Mouse (Mus musculus) megakaryocyte, embryonic 14.5 days (primary cell): ENCODE data around the gene Atp1a2. TPM values are rescaled to one million over a fixed set of nuclear protein-coding genes. Genes with fewer than 3 reads are reported as not detected.

Source experiments
- H3K27me3 ChIP-seq: replicated peaks from 2 replicates; pipeline ENCODE3; 2012; ENCODE audit warnings: inconsistent platforms
- H3K36me3 ChIP-seq: replicated peaks from 2 replicates; pipeline ENCODE3; 2012; ENCODE audit warnings: low read length, inconsistent platforms, mixed read lengths
- H3K4me1 ChIP-seq: 2 replicates; pipeline ENCODE4 v1.6.1; 2012; ENCODE audit warnings: inconsistent platforms
- H3K4me3 ChIP-seq: replicated peaks from 2 replicates; pipeline ENCODE3; 2012; ENCODE audit warnings: moderate library complexity, mild to moderate bottlenecking, inconsistent platforms
- H3K9me3 ChIP-seq: 2 replicates; pipeline ENCODE4 v1.6.1; 2012; ENCODE audit warnings: inconsistent platforms
- FLI1 ChIP-seq: IDR thresholded peaks from 2 replicates; pipeline ENCODE4 v1.6.1; 2012; ENCODE audit warnings: low read length, inconsistent platforms, mixed read lengths
- GATA1 ChIP-seq: IDR thresholded peaks from 3 replicates; pipeline ENCODE4 v1.6.1; 2012; ENCODE audit warnings: mixed read lengths, low read length, inconsistent platforms, borderline replicate concordance
- polyA plus RNA-seq: library from polyadenylated mRNA; stranded (reverse); fragments of >175 nt; gene quantifications from 2 replicates; pipeline ENCODE4 v1.2.3, GENCODE M21; 2012; ENCODE audit warnings: low replicate concordance; ENCODE audit not compliant: insufficient read depth

Gene Atp1a2
- polyA plus RNA-seq, 1 experiment = 0.03 TPM

DNA sequence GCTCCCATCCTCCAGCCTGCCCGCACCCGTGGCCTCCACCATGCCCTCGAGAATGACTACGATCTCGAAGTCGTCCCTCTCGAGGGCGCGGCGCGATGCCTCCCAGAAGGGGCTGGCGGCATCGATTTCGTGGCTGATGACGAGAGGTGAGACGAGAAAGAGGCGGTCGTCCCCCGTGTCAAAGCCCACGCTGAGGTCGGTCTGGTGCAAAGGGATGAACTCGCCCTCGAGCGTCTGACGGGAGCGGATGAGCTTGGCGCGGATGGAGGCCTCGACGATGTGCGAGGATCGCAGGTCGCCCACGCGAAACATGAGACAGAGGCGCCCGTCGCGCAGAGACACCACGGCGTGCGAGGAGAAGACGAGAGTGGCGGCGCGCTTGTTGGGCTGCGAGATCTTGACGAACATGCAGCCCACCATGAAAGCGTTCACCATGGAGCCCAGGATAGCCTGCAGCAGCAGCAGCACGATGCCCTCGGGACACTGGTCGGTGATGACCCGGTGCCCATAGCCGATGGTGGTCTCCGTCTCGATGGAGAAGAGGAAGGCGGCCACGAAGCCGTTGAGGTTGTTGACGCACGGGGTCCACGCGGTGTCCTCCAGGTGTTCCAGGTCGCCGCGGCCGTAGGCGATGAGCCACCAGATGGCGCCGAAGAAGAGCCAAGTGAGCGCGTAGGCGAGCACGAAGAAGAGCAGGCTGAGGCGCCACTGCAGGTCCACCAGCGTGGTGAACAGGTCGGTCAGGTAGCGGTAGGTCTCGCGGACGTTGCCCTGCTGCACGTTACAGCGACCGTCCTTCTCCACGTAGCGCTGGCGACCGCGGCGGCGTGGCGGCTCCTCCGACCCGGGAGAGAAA lies 28.0 kb upstream of the Atp1a2 start:
- no peak for TF ChIP-seq FLI1
- TF ChIP-seq GATA1 = no peak
- Histone ChIP-seq H3K27me3 (peaks cover 65% of the 10 kb centered on the region), H3K9me3 (peaks cover 4% of the 10 kb centered on the region), H3K4me3 (peak overlapping the region; percentile 92), H3K4me1 (peaks cover 17% of the 10 kb centered on the region), H3K36me3 (peaks cover 11% of the 10 kb centered on the region)

DNA sequence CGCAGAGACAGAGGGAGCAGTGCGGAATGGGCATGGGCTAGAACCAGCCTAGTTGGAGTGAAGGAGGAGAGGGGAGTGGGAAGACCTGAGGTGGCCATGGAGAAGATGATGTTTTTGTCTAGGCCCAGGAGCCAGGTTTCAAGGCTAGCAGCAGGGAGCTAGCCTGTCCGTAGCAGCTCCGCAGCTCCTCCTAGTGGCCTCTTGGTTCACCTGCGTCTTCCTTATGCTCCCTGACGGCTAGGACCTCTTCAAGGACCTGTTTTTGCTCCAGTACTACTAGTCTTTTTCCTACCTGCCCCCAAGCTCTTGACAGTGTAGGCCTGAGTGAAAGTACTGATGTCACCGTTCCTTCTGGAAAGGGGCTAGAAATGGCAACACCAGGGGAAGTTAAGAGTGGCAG lies 26.9 kb upstream of the Atp1a2 start:
- H3K36me3 ChIP-seq = peaks cover 22% of the 10 kb centered on the region
- peaks cover 58% of the 10 kb centered on the region for H3K27me3 ChIP-seq
- no peak for TF ChIP-seq FLI1
- no peak for TF ChIP-seq GATA1
- peaks cover 4% of the 10 kb centered on the region for H3K9me3 ChIP-seq
- peaks cover 17% of the 10 kb centered on the region for H3K4me1 ChIP-seq
- H3K4me3 ChIP-seq = no peak overlapping the region

DNA sequence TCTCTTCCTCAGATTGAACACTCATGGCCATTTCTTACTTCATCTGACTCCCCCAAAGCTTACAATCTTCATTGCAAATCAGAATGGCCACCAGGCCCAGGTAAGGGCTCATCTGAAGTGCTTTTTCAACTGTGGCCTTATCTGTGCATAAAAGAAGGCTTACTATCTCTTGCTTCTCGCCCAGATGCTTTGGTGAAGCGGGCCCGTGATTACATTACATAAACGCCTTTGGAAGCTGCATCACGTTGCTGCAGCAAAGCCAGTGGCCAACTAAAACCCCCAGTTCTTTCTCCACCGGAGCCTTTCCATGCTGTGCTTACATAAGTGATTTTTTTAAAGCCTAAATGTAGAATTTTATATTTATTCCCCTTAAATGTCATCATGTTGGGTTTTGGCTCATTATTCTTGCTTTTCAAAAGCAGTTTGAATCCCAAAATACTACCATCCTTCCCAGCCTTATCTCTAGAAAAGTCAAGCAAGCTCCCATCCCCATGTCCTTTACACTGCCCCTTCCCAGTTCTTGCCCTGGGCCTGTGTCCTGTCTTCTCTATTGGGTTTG lies 26.0 kb upstream of the Atp1a2 start:
- Histone ChIP-seq H3K4me3 (no peak overlapping the region), H3K27me3 (peaks cover 49% of the 10 kb centered on the region), H3K4me1 (peaks cover 14% of the 10 kb centered on the region), H3K36me3 (peaks cover 30% of the 10 kb centered on the region), H3K9me3 (peaks cover 4% of the 10 kb centered on the region)
- TF ChIP-seq GATA1 = no peak
- TF ChIP-seq FLI1 = no peak

DNA sequence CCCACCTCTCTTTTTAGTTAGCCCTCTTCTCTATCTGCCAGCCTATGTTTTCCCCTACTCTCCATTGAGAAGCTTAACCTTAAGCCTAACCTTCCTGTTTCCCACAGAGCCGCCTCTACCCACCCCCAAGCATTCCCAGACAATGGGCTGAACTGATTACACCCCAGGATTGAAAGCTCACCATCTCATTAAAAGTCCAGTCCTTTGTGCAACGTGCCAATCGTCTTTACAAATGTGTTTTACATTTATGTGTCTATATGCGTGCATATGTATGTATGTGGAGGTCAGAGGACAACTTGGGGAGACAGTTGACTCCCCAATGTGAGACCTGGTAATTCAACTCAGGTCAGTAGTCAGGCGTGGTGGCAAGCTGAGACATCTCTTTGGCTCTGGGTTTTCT lies 25.4 kb upstream of the Atp1a2 start:
- no peak for TF ChIP-seq FLI1
- no peak for TF ChIP-seq GATA1
- Histone ChIP-seq H3K36me3 (peaks cover 36% of the 10 kb centered on the region), H3K27me3 (peaks cover 43% of the 10 kb centered on the region), H3K9me3 (peaks cover 4% of the 10 kb centered on the region), H3K4me3 (no peak overlapping the region), H3K4me1 (peaks cover 14% of the 10 kb centered on the region)

DNA sequence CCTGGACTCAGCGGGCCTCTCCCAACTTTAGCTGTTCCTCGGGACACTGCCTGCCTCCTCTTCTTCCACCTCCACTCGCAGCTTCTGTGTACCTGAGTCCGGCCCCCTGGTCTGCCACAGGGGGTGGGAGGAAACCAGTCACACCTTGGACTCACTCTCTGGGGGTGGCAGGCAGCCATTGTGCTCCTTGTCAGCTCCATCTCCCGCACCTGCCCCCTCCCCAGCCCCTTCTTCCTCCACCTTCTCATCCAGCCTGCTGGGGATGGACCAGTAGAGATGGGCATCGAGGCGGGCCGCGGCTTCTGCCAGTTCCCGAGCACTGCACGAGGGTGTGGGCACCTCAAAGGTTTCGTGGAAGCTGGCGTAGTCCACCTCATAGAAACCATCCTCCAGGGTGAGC lies 24.9 kb upstream of the Atp1a2 start:
- no peak overlapping the region for H3K4me3 ChIP-seq
- TF ChIP-seq GATA1 = no peak
- TF ChIP-seq FLI1 = no peak
- H3K27me3 ChIP-seq = peaks cover 38% of the 10 kb centered on the region
- peaks cover 14% of the 10 kb centered on the region for H3K4me1 ChIP-seq
- peaks cover 4% of the 10 kb centered on the region for H3K9me3 ChIP-seq
- H3K36me3 ChIP-seq = peaks cover 41% of the 10 kb centered on the region

DNA sequence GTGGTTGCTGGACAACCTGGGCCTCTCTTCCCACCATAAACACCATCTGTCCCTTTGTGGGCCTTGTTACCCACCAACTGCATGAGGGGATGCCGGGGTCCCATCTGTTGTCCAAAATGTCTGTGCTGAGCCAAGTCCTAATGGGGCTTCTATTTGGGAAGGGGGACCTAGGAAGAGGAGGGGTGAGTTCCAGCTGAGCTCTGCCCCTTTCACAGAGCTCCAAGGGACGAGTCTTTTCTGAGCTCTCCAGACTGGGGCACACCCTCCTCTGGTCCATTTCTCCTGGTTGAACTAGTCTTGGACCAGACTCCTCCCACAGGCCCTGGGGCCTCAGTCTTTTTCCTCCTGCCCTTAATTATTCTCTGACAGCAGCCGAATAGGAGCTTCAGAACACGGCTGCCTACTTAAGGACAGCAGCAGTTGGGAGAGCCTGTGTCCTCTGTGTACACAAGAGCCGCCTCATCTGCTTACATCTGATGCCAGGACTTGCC lies 22.1 kb upstream of the Atp1a2 start:
- H3K36me3 ChIP-seq = peaks cover 59% of the 10 kb centered on the region
- no peak overlapping the region for H3K4me3 ChIP-seq
- TF ChIP-seq FLI1 (no peak), GATA1 (no peak)
- peaks cover 16% of the 10 kb centered on the region for H3K27me3 ChIP-seq
- H3K4me1 ChIP-seq = peaks cover 7% of the 10 kb centered on the region; the same call in 1 of the 2 replicates
- H3K9me3 ChIP-seq = no peaks in the 10 kb centered on the region

DNA sequence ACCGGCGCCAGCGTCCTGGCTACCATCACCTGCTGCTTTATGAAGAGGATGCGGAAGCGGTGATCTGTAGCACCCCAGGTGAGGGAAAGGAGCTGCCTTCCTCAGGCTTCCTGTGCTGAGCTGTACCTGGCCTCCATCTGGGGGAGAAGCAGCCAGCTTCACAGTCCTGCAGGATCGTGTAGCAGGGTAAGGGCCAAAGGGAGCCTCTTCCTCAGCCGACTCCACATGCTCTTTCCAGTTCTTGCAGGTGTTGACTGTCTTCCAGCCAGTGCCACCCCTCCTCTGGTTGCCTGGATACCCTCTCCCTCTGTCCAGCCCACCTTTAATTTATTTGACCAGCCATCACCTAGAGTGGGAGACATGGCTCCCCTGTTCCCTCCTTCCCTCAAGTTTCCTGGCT lies 21.5 kb upstream of the Atp1a2 start:
- Histone ChIP-seq H3K9me3 (no peaks in the 10 kb centered on the region), H3K36me3 (peaks cover 59% of the 10 kb centered on the region), H3K4me3 (no peak overlapping the region), H3K4me1 (peaks cover 8% of the 10 kb centered on the region; the same call in 1 of the 2 replicates), H3K27me3 (peaks cover 17% of the 10 kb centered on the region)
- TF ChIP-seq GATA1 = no peak
- TF ChIP-seq FLI1 = no peak

DNA sequence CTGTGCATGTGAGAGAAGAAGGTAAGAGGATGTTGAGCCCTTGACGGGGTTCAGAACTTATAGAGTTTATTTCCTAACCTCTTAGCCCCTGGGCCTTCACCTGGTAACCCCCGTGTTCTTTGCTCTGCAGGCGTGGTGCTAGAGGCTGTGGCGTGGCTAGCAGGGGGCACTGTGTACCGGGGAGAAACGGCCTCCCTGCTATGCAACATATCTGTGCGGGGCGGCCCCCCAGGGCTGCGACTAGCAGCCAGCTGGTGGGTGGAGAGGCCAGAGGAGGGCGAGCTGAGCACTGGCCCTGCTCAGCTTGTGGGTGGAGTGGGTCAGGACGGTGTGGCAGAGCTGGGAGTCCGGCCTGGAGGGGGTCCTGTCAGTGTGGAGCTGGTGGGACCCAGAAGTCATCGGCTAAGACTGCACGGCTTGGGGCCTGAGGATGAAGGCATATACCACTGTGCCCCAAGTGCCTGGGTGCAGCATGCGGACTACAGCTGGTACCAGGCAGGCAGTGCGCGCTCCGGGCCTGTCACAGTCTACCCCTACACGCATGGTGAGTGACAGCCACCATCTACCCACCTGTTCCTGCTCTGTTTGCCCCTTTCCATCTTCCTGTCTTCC lies 20.7 kb upstream of the Atp1a2 start:
- peaks cover 59% of the 10 kb centered on the region for H3K36me3 ChIP-seq
- H3K9me3 ChIP-seq = no peaks in the 10 kb centered on the region
- H3K27me3 ChIP-seq = peaks cover 23% of the 10 kb centered on the region
- peak overlapping the region; percentile 33 for H3K4me3 ChIP-seq
- H3K4me1 ChIP-seq = peaks cover 15% of the 10 kb centered on the region
- TF ChIP-seq FLI1 (no peak; the same call in 1 of the 2 replicates), GATA1 (no peak)

DNA sequence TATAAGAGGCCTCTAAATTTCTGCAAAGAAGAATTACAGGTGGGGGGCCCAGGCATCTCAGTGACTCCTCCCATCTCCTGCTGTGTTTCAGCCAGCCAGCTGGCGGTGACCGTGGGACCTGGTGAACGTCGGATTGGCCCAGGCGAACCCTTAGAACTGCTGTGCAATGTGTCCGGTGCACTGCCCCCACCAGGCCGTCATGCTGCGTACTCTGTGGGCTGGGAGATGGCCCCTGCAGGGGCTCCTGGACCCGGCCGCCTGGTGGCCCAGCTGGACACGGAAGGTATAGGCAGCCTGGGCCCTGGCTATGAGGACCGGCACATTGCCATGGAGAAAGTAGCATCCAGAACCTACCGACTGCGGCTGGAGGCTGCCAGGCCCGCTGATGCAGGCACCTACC lies 20.1 kb upstream of the Atp1a2 start:
- H3K9me3 ChIP-seq = no peaks in the 10 kb centered on the region
- no peak overlapping the region for H3K4me3 ChIP-seq
- TF ChIP-seq FLI1 (no peak), GATA1 (no peak)

DNA sequence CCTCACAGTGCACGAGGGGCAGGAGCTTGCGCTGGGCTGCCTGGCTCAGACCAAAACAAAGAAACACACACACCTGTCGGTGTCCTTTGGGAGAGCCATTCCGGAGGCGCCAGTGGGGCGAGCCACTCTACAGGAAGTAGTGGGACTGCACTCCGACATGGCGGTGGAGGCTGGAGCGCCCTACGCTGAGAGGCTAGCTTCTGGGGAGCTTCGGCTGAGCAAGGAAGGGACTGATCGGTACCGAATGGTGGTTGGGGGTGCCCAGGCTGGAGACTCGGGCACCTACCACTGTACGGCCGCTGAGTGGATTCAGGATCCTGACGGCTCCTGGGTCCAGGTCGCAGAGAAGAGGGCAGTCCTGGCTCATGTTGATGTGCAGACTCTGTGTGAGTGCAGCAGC lies 19.6 kb upstream of the Atp1a2 start:
- TF ChIP-seq GATA1 (no peak), FLI1 (no peak)
- Histone ChIP-seq H3K36me3 (peaks cover 53% of the 10 kb centered on the region), H3K4me1 (peaks cover 26% of the 10 kb centered on the region), H3K9me3 (no peaks in the 10 kb centered on the region), H3K27me3 (peaks cover 17% of the 10 kb centered on the region), H3K4me3 (no peak overlapping the region)

More for the DNA sequence above, 20.1 kb upstream of the Atp1a2 start:
- Histone ChIP-seq H3K4me1 (peaks cover 21% of the 10 kb centered on the region), H3K27me3 (peaks cover 22% of the 10 kb centered on the region), H3K36me3 (peaks cover 58% of the 10 kb centered on the region)
